Mouse (Mus musculus) urinary bladder, postnatal 14 days (tissue): Measurements from ENCODE around the gene Sec63.

Experiments
- DNase-seq: peaks from one replicate; pipeline ENCODE4 v3.0.0; 2021; ENCODE audit warnings: low spot score

Gene Sec63

DNA sequence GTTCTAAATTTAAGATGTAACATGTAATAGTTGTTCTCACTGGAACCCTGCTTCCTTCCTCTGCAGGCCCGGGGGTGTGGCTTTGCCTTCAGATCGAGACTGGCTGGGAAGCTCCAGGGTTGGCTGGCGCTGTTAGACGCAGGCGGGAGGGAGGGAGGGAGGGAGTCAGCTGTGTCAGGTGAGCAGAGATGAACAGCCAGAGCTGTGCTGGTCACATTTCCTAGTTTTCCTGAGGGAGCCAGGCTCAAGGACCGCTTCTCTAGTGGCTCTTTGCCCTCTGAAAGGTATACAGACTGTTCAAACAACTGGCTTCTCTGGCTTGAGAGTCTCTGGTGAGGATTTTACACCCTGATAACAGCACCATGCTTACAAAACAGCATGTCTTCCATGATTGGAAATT lies 69.1 kb downstream of the Sec63 start:
- DNase-seq = no peak

- no peak for DNase-seq
These were observed 71.4 kb downstream of the Sec63 start for GRCm38 (mm10) chr10:42832677-42833076.

GRCm38 (mm10) chr10:42833871-42834727 lies 72.8 kb downstream of the Sec63 start:
- DNase-seq = no peak

GRCm38 (mm10) chr10:42838106-42838505 lies 76.8 kb downstream of the Sec63 start:
- DNase-seq = no peak

- DNase-seq = no peak
These were observed 77.4 kb downstream of the Sec63 start for GRCm38 (mm10) chr10:42838736-42839135.

- no peak for DNase-seq
These were observed 78.7 kb downstream of the Sec63 start for GRCm38 (mm10) chr10:42840036-42840435.

GRCm38 (mm10) chr10:42841531-42842195 lies 80.4 kb downstream of the Sec63 start:
- DNase-seq = no peak

- peak; percentile 75 for DNase-seq
These were observed 81.1 kb downstream of the Sec63 start for GRCm38 (mm10) chr10:42842358-42842757.

DNA sequence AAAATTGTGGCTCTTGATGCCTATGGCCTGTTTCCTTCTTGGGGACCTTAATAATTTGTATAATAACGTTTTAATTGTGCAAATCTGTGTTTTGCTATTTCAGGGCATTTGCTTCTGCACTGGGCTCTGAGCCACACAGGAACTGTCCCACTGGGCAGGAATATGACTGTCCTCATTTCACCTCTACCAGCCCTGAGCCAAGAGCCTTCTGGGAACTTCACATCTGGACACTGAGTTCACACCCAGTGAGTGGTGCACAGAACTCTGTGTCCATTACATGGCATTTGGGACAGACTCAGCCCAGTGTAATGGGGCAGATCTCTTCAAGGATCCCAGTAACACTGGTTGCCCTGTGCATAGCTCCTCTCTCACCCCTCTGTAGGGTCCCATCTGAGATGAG lies 82.1 kb downstream of the Sec63 start:
- no peak for DNase-seq

- DNase-seq = no peak
These were observed 84.2 kb downstream of the Sec63 start for GRCm38 (mm10) chr10:42845480-42845879.

DNA sequence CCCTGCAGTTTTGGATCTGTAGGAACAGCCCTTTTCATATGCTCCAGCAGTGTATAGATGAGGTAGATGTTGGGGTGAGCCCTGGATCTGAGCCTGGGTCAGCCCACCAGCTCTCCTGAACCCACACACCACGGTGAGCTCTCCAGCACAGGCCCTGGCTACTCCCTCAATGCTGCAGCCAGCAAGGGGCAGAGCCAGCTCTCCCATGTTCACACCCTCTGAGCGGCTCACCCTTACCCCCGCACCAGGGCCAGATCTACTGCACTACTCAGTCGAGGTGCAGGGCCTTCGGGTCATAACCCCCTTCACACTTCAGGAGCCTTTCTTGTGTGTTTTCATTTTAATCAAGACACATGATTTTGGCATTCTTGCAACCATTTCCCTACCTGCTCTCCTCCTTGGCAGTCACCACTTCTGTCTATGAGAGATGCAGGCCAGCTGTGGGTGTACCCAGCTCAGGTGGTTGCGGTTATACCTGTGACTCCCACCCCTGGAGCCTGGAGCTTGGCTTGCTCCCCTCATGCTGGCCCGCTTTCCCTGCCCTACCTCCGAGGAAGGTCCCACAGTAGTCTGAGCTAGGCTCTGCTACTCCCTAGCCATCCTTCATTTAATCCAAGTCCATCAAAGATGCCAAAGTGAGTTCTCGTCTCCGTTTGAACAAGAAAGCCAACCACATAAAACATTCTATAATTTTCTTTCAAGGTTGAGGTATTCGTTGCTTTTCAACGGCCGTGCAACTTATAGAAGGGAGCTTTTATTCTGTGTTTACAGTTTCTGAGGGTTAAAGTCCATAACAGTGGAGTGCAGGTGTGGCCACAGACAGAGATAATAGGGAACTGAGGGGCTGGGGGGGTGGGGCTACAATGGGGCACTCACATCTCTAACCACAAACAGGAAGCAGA lies 87.1 kb downstream of the Sec63 start:
- no peak for DNase-seq

DNA sequence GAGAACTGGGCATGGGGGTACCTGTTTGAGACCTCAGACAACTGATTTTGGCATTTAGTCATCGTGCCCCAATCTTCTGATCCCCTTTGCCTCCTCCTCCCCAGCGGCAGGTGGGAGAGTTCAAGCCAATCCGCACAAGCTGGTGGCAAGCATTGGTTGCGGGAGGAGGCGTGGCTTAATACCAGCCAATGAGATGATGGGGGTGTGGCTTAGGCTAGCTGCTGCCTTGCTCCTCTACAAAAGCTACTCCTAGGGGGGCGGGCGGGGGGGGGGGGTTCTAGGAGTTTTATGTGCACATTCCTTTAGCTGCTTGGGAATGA lies 87.7 kb downstream of the Sec63 start:
- no peak for DNase-seq

- DNase-seq = no peak
These were observed 93.5 kb downstream of the Sec63 start for GRCm38 (mm10) chr10:42854838-42855237.

- DNase-seq = no peak
These were observed 94.0 kb downstream of the Sec63 start for GRCm38 (mm10) chr10:42855250-42855649.

- DNase-seq = no peak
These were observed 95.3 kb downstream of the Sec63 start for GRCm38 (mm10) chr10:42856574-42856973.

- no peak for DNase-seq
These were observed 95.7 kb downstream of the Sec63 start for GRCm38 (mm10) chr10:42857021-42857420.

DNA sequence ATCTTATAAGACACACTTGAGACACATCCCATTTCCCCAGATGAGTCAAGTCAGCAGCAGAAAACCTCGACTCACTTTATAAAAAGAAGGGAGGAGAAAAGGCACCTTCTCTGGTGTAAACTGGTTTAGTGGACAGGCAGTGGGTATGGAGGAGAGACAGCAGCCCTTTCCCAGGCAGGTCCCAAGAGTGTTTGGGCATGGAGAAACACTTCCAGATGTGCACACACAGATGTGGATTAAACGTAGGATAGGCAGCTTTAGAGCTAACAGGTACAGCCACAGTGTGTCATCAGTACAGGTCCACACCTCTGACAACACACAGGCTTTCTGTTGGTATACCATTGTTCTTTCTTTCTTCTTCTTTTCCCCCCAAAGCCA lies 98.5 kb downstream of the Sec63 start:
- no peak for DNase-seq

GRCm38 (mm10) chr10:42860159-42860911 lies 99.0 kb downstream of the Sec63 start, which contains the start of gene Scml4:
Gene Scml4, plus strand, starts transcription at chr10:42860370.
- DNase-seq = no peak

GRCm38 (mm10) chr10:42861446-42861845 lies 100.2 kb downstream of the Sec63 start:
- no peak for DNase-seq

DNA sequence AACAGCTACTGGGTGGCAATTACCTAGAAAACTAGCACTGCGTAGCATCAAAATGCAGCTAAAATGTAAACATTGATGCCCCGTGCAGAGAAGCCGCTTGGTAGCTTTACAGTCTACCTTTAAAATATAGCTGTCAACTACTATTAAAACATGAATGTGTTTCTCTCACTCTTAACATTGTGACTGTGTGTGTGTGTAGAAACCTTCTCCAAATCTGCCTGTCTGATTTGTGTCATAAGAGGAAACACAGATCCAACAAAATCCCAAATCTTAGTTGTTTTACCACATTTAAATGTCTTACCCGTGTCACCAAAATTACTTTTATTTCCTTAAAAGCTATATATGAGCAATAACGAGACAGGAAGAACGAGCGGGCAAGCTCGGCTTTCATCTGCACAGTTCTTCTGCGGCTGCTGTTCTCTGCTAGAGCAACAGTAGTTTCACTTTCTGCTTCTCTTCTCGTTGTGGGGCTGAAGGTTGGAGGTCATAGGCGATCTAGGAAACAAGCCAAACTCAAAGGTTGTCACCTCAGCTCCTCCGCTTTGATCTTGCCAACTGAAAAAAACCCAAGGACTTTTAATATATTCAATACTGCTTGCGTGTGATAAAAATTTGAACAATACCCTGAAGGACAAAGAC lies 100.9 kb downstream of the Sec63 start:
- peak; percentile 23 for DNase-seq

- DNase-seq = no peak
These were observed 101.5 kb downstream of the Sec63 start for GRCm38 (mm10) chr10:42862806-42863205.
